Mouse (Mus musculus): ENCODE measurements around the gene Igsf9.
A peak's percentile ranks its signal among the peaks of the same experiment; 100 is the strongest.

The Igsf9 gene

DNA sequence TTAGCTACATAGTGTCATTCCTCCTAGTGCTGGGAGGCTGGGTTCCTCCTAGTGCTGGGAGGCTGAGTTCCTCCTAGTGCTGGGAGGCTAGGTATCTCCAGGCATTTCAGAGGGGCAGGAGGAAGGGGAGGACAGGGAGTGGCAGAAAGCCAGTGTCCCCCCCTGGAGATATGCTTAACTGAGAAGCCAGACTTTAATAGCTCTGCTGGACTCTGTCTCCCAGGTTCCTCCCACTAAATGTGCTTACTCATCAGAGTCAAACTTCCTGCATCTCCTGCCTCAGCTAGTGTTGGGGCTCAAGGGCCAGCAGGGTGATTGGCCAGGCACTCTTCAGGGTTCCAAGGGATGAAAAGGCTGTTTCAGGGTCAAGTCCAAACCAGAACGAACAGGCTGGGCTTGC is 33.8 kb downstream of the Igsf9 start:
- no peak for DNase-seq (ENCODE audit: low spot score in 2 of 2)

- no peak for DNase-seq (ENCODE audit: low spot score in 2 of 2)
Observed at GRCm38 (mm10) chr1:172518013-172518412, 36.4 kb downstream of the Igsf9 start.

DNA sequence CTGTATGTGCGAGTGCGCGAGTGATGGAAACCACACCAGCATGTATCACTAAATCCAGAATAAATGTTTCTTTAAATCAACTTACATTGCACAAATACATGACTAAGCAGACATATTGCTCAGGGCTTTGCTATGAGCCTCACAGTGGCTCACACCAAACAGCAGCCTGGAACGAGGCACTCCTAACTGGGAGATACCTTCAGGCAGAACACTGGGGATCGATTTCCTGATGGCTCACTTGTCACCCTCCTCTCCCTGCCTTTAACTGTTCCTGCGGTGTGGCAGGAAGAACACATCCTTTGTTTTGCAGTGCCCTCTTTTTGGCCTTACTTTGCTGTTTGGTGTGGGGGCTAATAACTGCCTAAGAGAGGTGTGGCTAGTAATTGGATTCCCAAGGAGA is 38.1 kb downstream of the Igsf9 start:
- no peak for DNase-seq (ENCODE audit: low spot score in 2 of 2)

GRCm38 (mm10) chr1:172520576-172521440 is 39.2 kb downstream of the Igsf9 start, which contains the start of gene Cfap45:
Cfap45 (plus strand) TSS chr1:172520801.
- peak in 1 of 2 experiments; percentile 65 for DNase-seq (ENCODE audit: low spot score in 2 of 2)

- DNase-seq (ENCODE audit: low spot score in 2 of 2): no peak
Observed at GRCm38 (mm10) chr1:172522524-172522923, 40.9 kb downstream of the Igsf9 start.

- no peak for DNase-seq (ENCODE audit: low spot score in 2 of 2)
Observed at GRCm38 (mm10) chr1:172523699-172524101, 42.1 kb downstream of the Igsf9 start.

- DNase-seq (ENCODE audit: low spot score in 2 of 2): no peak
Observed at GRCm38 (mm10) chr1:172525027-172525764, 43.6 kb downstream of the Igsf9 start.

DNA sequence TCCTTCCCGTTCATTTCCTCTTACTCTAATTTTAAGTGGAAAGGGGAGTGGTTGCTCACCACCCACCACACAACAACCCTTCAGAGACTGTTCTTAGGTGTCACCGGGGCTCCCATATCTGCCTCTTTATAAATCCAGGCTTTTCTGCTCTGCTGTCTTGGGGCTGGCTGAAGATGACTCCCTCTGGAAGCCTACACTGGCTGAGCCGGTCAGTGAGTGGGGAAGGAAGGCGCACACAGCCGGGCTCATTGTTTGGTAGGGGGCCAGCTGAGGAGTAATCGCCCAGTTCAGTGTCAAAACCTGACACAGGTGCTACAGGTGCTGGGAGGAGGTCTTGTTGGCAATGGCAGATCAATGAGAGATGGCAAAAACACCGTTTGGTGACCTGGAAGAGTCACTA is 44.4 kb downstream of the Igsf9 start:
- no peak for DNase-seq (ENCODE audit: low spot score in 2 of 2)

- no peak for DNase-seq (ENCODE audit: low spot score in 2 of 2)
Observed at GRCm38 (mm10) chr1:172526380-172527081, 44.9 kb downstream of the Igsf9 start.

GRCm38 (mm10) chr1:172527431-172527830 is 45.8 kb downstream of the Igsf9 start:
- DNase-seq (ENCODE audit: low spot score in 2 of 2): no peak

GRCm38 (mm10) chr1:172528701-172529100 is 47.1 kb downstream of the Igsf9 start:
- peak; percentile 85 to 92 for DNase-seq (ENCODE audit: low spot score in 2 of 2)

GRCm38 (mm10) chr1:172530544-172531220 is 49.1 kb downstream of the Igsf9 start:
- DNase-seq (ENCODE audit: low spot score in 2 of 2): no peak

GRCm38 (mm10) chr1:172532551-172532950 is 51.0 kb downstream of the Igsf9 start:
- no peak for DNase-seq (ENCODE audit: low spot score in 2 of 2)

DNA sequence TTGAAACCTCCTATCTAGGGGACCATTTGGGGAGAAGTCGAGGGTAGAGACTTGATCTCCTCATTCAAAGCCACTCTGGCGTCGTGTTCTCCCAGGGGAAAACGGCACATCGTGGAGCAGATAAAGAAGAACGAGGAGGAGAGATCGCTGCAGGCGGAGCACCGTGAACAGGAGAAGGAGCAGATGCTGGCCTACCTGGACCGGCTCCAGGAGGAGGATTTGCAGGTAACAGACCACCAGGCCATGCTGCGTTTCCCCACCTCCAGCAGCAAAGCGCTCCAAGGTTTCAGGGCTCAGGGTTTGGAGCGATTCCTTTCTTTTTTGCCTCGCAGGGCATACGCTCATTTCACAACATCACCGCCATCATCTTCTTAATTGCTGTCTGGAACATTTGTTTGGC is 53.5 kb downstream of the Igsf9 start:
- no peak for DNase-seq (ENCODE audit: low spot score in 2 of 2)

GRCm38 (mm10) chr1:172539827-172540226 is 58.2 kb downstream of the Igsf9 start:
- DNase-seq (ENCODE audit: low spot score in 2 of 2): no peak

DNA sequence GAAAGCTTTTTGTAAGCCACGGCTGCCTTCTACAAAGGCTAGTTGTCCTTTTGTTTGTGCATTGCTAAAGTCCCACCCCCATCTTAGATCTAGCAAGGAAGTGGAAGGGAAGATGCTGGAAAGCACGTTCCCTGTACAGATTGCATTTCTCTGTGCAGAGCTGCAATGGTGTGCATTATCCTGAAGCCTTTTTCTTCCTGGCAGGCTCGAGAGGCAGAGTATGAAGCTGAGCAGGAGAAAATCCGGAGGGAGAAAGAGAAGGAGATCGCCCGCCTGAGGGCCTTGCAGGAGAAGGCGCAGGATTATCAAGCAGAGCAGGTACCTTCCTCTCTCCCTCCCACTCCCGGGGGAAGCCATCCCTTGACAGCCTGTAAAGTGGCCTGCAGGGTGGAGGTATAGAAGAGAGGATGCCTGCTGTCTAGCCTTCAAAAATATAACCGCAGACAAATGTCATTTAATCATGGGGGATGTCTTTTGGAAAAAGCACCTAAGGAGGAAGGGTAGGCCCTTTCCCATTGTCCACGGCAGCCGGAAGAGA is 58.8 kb downstream of the Igsf9 start:
- DNase-seq (ENCODE audit: low spot score in 2 of 2): no peak

DNA sequence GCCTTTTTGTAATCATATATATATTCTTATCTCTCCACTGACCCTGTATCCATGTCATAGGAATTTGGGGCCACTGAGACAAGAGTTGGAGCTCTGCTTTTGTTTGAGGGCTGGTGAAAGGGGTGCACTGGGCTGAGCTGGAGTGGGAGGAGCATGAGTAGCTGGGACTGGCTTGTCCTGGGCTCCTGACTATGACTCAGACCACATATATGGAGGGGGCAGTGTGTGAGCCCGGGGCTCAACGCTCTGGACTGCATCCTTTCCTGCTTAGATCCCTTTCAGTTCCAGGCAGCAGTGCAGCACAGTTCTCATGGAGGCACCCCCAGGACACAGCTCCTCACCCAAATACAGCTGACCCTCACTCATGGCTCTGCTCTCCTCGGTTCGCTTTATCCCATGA is 64.5 kb downstream of the Igsf9 start:
- DNase-seq (ENCODE audit: low spot score in 2 of 2): no peak

All from spleen, postnatal 4 days (tissue).